Mouse (Mus musculus) liver, postnatal 0 days (tissue): Measurements from ENCODE around the gene Map4k5. TPM values are rescaled to one million over a fixed set of nuclear protein-coding genes. Genes with fewer than 3 reads are reported as not detected.

Source experiments
- ATAC-seq: fragments of 200-750 bp; cut with Nextera tagmentation; 2 replicates; pipeline ENCODE4 v1.8.0; 2017; ENCODE audit warnings: mild to moderate bottlenecking, moderate library complexity
- DNase-seq: peaks from one replicate; pipeline ENCODE4 v3.0.0-alpha.2; 2016
- H3K27ac ChIP-seq: fragments of 300-500 bp; sonication (generic); 2 replicates; pipeline ENCODE4 v1.5.1; 2014; ENCODE audit warnings: antibody characterized with exemption, moderate library complexity, mild to moderate bottlenecking, low read depth
- H3K27me3 ChIP-seq: fragments of 300-500 bp; sonication (generic); 2 replicates; pipeline ENCODE4 v1.6.1; 2014; ENCODE audit warnings: low read length, control low read depth, mixed read lengths; ENCODE audit not compliant: insufficient read depth
- H3K36me3 ChIP-seq: fragments of 300-500 bp; sonication (generic); replicated peaks from 2 replicates; pipeline ENCODE4 v1.6.1; 2014; ENCODE audit warnings: mild to moderate bottlenecking, control low read depth, low read length, moderate library complexity, mixed read lengths; ENCODE audit not compliant: insufficient read depth
- H3K4me1 ChIP-seq: fragments of 300-500 bp; sonication (generic); 2 replicates; pipeline ENCODE4 v1.6.1; 2014; ENCODE audit warnings: antibody characterized with exemption, mild to moderate bottlenecking, control low read depth; ENCODE audit not compliant: insufficient read depth
- H3K4me2 ChIP-seq: fragments of 300-500 bp; sonication (generic); 2 replicates; pipeline ENCODE4 v1.6.1; 2014; ENCODE audit warnings: low read depth, mild to moderate bottlenecking, low read length, moderate library complexity, mixed read lengths
- H3K4me3 ChIP-seq: fragments of 300-500 bp; sonication (generic); 2 replicates; pipeline ENCODE4 v1.5.1; 2014; ENCODE audit warnings: low read depth, low read length
- H3K9ac ChIP-seq: fragments of 300-500 bp; sonication (generic); replicated peaks from 2 replicates; pipeline ENCODE4 v1.6.1; 2014; ENCODE audit warnings: mild to moderate bottlenecking, moderate library complexity
- H3K9me3 ChIP-seq: fragments of 300-500 bp; sonication (generic); 2 replicates; pipeline ENCODE4 v1.6.1; 2016; ENCODE audit warnings: mild to moderate bottlenecking, control low read depth, low read length, mixed read lengths
- CTCF ChIP-seq: sonication (generic); IDR thresholded peaks from 2 replicates; pipeline ENCODE4 v1.5.1; 2016; ENCODE audit warnings: antibody characterized with exemption, low read depth
- EP300 ChIP-seq: IDR thresholded peaks from 2 replicates; pipeline ENCODE4 v1.6.1; 2016; ENCODE audit warnings: antibody characterized with exemption, low read depth, mild to moderate bottlenecking
- WGBS: fragments of 180-500 bp; shearing (Covaris S2); extraction: QIAGEN DNeasy Blood & Tissue Kit; methylation state at CpG from one replicate; pipeline ENCODE4 v1.1.7; 2014; ENCODE audit not compliant: insufficient replicate concordance; 5-methylcytosine and 5-hydroxymethylcytosine counted together
- polyA plus RNA-seq: library from polyadenylated mRNA; unstranded; fragments of >200 nt; fragmentation: Nextera tagmentation; extraction: Ambion mirVana; gene quantifications from 2 replicates; pipeline ENCODE4 v1.2.1, GENCODE M21; 2015

Map4k5 gene
- polyA plus RNA-seq, 1 experiment from 2014 or later = 11.8 TPM

DNA sequence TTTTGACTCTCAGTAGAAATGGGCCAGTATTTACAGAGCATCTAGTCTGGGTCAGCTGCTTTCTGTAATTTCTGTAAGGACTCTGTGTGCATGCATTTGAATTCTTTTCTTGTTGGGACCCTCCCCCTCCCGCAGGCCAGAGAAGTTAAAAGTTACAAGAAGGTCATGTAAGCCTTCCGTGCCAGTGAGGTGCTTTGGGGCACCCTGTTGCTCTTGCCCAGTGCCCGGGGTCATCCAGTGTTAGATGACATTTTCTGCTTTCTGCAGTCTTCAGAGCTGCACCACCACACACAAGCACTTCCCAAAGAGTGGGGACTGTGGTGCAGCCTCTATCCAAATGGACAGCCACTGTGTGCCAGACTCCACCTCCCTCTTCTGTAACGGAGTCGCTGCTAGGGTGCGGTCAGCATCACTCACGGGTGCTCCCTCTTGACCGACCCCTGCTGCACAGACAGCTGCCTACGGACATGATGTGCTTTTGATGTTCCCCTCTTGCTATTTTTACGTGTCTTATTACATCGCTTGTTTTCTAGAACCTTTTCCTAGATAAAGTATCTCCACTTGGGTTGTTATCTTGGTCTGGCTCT, 85.5 kb downstream of the Map4k5 start:
- WGBS = 84% methylated on average over 11 of the region's 11 CpGs
- TF ChIP-seq CTCF = no peak
- no peak for TF ChIP-seq EP300
- Histone ChIP-seq H3K4me3 (no peak overlapping the region), H3K9me3 (no peaks in the 10 kb centered on the region), H3K27ac (no peak overlapping the region), H3K9ac (no peak overlapping the region), H3K27me3 (no peaks in the 10 kb centered on the region), H3K4me1 (no peaks in the 10 kb centered on the region), H3K36me3 (peaks cover 69% of the 10 kb centered on the region), H3K4me2 (no peak overlapping the region)
- DNase-seq = no peak
- no peak for ATAC-seq

DNA sequence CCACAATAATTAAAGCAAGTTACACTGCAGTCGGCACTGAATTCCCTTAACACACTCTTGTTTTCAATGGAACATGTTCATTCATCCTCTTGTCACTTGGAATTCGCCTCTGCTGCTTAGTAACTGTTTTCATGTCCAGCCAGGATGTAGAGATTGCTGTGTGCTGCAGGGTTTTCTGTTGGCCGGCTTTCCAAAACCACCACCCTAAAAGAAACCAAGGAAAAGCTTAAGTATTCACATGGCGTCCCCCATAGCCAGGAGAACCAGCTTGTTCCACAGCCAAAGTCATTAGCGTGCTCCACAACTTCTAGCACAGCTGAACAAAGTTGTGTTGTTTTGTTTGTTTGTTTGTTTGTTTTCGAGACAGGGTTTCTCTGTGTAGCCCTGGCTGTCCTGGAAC, 87.9 kb downstream of the Map4k5 start:
- no peak overlapping the region for H3K27ac ChIP-seq

DNA sequence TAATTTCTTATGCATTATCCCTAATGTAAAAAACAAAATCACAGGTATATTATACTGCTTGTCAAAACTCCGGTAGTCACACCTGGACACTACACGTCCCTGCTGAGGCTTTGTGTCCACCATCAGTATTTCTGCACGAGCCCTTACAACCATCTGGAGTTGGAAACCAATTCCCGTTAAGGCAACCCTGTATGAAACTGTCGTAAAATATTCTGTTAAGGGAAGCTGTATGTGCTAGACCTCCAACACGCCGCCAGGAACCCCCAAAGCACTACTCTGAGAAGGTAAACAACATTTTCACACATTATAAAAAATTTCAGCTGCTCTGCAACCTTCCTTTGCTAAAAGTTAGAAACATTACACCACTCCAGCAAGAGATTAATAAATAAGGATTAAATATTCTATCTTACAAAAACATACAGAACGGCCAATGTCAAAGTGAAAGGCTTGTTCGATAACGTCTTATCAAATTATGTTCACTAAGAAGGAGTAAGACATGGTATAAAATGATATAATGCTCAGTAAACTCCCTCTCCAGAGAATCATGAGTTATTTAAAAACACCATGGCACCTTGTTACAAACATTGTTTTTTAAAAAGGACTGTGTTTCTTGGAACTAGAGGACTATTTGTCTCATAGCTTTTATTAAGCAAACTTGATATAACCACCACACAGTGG, 88.5 kb downstream of the Map4k5 start:
- TF ChIP-seq EP300 (peak; percentile 92), CTCF (no peak)
- no peaks in the 10 kb centered on the region for H3K4me1 ChIP-seq
- no peak overlapping the region for H3K4me2 ChIP-seq
- H3K9ac ChIP-seq = no peak overlapping the region
- ATAC-seq (no peak), DNase-seq (no peak)
- no peak overlapping the region; the same call in 1 of the 2 replicates for H3K27ac ChIP-seq
- H3K27me3 ChIP-seq = no peaks in the 10 kb centered on the region
- WGBS = 87% methylated on average over 10 of the region's 10 CpGs
- H3K9me3 ChIP-seq = no peaks in the 10 kb centered on the region
- peaks cover 51% of the 10 kb centered on the region for H3K36me3 ChIP-seq
- no peak overlapping the region for H3K4me3 ChIP-seq

More for the DNA sequence above, 87.9 kb downstream of the Map4k5 start:
- no peak overlapping the region for H3K4me3 ChIP-seq
- H3K9me3 ChIP-seq = no peaks in the 10 kb centered on the region
- no peaks in the 10 kb centered on the region for H3K27me3 ChIP-seq
- no peak overlapping the region for H3K4me2 ChIP-seq
- no peaks in the 10 kb centered on the region for H3K4me1 ChIP-seq
- DNase-seq (no peak), ATAC-seq (no peak)
- H3K9ac ChIP-seq = no peak overlapping the region
- TF ChIP-seq CTCF (no peak), EP300 (no peak)
- 86% methylated on average over 6 of the region's 6 CpGs for WGBS
- H3K36me3 ChIP-seq = peaks cover 54% of the 10 kb centered on the region

DNA sequence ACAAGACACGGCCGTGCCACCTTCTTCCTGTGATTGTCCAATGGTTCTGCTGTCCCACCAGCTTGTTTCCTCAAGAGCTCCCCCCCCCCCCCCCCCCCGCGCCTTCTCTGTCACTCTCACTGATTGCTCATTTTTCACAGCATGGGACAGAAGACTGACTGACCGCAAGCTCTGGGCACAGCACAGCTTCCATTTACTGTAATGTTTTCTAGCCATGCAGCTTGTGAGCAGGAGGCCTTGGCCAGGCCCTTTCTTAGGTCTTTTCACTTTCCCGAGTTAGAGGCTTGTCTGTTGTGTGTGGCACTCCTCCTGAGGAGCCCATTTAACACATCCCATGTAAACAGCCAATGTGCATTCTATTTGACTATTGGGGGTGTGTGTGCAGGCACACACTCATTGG, 89.8 kb downstream of the Map4k5 start:
- Histone ChIP-seq H3K27ac (no peak overlapping the region), H3K4me3 (no peak overlapping the region), H3K27me3 (no peaks in the 10 kb centered on the region), H3K4me2 (no peak overlapping the region), H3K36me3 (peaks cover 43% of the 10 kb centered on the region), H3K9ac (no peak overlapping the region), H3K9me3 (no peaks in the 10 kb centered on the region), H3K4me1 (no peaks in the 10 kb centered on the region)
- DNase-seq (no peak), ATAC-seq (no peak)
- TF ChIP-seq EP300 = no peak
- WGBS = 83% methylated on average over 4 of the region's 6 CpGs

DNA sequence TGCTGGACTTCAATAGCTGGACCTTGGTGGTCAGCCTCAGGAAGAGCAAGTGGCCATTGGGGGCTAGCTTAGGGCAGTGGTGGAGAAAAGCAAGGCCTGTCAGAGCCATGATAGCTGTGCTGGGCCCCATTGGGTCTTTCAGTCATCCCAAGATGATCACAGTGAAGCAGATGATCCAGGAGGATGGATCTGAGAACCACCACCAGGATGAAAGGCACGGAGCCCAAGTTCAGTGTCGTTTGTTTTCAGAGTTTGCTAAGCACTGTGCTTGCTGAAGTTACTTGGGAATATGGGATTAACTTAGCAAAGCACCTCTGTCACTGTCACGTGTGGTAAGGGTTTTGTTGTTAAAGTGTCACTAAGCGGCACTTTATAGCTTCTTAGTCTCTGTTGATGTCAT, 92.4 kb downstream of the Map4k5 start:
- H3K9me3 ChIP-seq = no peaks in the 10 kb centered on the region
- ATAC-seq = no peak
- H3K36me3 ChIP-seq = peaks cover 18% of the 10 kb centered on the region
- H3K4me2 ChIP-seq = no peak overlapping the region
- WGBS = 78% methylated on average over 4 of the region's 4 CpGs
- H3K27me3 ChIP-seq = no peaks in the 10 kb centered on the region
- no peak overlapping the region for H3K9ac ChIP-seq
- TF ChIP-seq EP300 = no peak
- no peak for TF ChIP-seq CTCF
- no peak for DNase-seq
- H3K4me1 ChIP-seq = no peaks in the 10 kb centered on the region
- no peak overlapping the region for H3K27ac ChIP-seq
- H3K4me3 ChIP-seq = no peak overlapping the region

DNA sequence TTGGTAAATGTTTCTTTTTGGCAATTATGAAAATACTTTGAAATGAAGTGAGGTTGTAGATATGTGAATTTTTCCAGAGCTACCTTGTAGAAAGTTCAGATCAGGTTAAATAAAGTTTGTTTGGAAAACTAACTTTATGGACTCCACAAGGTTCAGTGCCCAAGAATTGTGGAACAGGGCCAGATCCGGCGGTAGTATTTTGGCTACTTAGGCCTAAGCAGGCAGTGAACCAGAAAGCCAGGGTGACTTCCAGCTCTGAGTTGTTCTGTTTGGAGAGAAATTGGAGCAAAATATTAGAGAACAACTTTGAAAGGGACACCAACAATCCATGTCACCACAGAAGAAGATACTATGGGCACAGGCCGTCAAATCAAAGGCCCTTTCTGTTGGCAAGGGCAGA, 96.7 kb downstream of the Map4k5 start:
- 93% methylated on average over 3 of the region's 3 CpGs for WGBS
- no peak overlapping the region for H3K4me2 ChIP-seq
- ATAC-seq = no peak
- H3K9ac ChIP-seq = no peak overlapping the region
- 0 out of 2 replicates have a peak, but pooled peaks cover 2% of the 10 kb centered on the region for H3K4me1 ChIP-seq
- no peaks in the 10 kb centered on the region for H3K36me3 ChIP-seq
- H3K27ac ChIP-seq = no peak overlapping the region
- H3K27me3 ChIP-seq = no peaks in the 10 kb centered on the region
- no peak for DNase-seq
- H3K4me3 ChIP-seq = no peak overlapping the region
- no peak for TF ChIP-seq CTCF
- no peak for TF ChIP-seq EP300
- H3K9me3 ChIP-seq = no peaks in the 10 kb centered on the region
